Mouse (Mus musculus) kidney, postnatal 25 days (tissue): Measurements from ENCODE around the gene Tas2r135.
A peak's percentile ranks its signal among the peaks of the same experiment; 100 is the strongest.

Experiments used
- DNase-seq, 2 experiments: peaks; one replicate each; pipeline ENCODE4 v3.0.0; 2021; ENCODE audit warnings: mixed read lengths in 2 of 2

The Tas2r135 gene

DNA sequence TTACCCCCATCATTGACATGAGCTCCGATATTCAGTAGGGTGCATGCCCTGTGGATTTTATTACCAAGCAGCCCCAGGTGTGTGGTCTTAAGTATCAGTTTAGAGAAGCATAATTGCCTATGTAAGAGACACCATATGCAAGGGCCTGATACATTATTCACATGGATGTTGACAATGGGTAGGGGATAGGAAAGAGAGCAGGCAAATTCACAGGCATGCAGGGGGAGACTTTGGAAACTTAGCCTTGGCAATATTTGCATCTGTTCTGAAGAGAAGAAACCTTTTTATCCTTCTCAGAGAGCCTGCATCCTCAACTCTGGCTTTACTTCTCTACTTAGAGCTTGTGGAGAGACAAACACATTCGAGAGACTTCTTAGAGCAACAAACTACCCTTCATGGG, at the start of gene Tas2r135:
Tas2r135 (plus strand) TSS at position 301 of the 400 bp plus-strand sequence.
- no peak for DNase-seq

GRCm38 (mm10) chr6:42355794-42356600, 49.2 kb upstream of the Tas2r135 start:
- peak in 1 of 2 experiments; percentile 32 for DNase-seq

GRCm38 (mm10) chr6:42356913-42357312, 48.3 kb upstream of the Tas2r135 start:
- peak in 1 of 2 experiments; percentile 24 for DNase-seq

DNA sequence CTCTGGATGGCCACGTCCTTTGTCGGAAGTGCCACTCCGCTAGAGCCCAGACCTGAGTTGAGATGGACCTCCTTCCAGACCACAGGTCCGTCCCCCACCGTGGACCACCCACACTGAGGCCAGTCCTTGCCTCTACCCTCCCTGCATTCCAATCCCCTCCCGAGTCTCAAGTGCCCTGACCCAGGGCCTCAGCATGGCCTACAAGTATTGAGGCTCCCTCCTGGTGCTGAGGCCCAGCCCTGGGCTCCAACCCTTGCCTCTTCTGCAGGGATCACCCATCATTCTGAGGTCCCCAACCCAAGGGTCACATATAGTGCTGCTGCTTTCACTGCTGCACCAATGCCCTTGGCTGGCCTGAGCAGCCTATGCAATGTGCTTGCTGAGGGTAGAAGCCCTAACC, 47.3 kb upstream of the Tas2r135 start:
- peak in 1 of 2 experiments; percentile 31 for DNase-seq

GRCm38 (mm10) chr6:42358901-42359300, 46.3 kb upstream of the Tas2r135 start:
- DNase-seq, result peak in 1 of 2 experiments; percentile 30

DNA sequence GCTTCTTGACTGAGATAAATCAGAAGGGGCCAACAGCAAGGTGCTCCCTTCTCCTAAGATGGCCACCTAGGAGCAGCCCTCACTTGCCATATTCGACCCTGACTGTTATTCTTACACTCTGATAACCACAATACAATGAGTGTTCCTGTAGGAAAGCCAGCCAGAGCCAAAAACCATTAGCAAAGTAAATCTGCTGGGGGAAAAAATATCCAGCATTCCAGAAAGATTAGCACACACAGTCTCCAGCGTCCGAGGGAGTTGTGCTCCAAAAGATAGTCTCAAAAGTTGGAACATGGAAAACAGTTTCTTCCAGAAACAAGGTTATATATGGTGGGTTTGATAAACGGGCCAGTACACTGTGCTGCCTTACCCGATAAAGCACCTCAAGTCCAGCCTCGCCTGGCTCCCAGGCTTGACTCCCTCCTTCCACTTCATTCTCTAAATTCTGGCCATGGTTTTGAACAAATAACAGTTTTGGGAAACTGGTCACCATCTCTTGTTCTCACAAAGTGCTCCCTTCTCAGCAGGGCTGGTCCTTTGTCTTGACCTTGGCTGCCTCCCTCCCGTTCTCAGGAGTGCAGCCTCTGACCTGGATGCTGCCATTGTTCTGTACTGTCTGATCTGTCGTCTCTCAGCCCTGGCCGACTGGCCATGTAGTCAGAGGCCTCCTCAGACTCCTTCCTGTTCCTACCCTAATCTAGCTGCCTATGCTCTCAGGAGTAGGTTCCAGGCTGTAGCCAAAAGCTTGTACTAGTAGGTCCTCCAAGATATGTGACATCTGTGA, 45.7 kb upstream of the Tas2r135 start:
- DNase-seq, result peak in 1 of 2 experiments; percentile 27

- DNase-seq, result peak in 1 of 2 experiments; percentile 32
These were observed 44.9 kb upstream of the Tas2r135 start for GRCm38 (mm10) chr6:42360231-42360840.

- peak in 1 of 2 experiments; percentile 21 for DNase-seq
These were observed 44.0 kb upstream of the Tas2r135 start for GRCm38 (mm10) chr6:42361041-42361895.

DNA sequence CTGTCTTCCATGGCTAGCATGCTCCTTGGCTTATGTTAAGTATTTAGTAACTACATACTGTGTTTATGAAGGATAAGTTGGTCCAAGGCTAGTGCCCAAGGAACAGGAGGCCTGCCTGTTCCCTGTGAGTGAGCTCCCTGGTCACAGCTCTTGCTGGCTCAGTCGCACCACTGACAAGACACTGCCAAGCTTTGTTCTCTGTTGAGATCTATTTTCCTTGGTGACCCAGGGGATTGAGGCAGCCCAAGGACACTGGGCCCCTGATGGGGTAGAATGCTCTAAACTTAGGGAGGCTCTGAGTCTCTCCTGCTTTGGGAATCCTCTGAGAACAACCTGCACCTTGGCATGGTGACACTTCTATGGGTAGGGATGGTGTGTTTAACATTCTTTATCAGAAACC, 43.2 kb upstream of the Tas2r135 start:
- peak in 1 of 2 experiments; percentile 17 for DNase-seq

DNA sequence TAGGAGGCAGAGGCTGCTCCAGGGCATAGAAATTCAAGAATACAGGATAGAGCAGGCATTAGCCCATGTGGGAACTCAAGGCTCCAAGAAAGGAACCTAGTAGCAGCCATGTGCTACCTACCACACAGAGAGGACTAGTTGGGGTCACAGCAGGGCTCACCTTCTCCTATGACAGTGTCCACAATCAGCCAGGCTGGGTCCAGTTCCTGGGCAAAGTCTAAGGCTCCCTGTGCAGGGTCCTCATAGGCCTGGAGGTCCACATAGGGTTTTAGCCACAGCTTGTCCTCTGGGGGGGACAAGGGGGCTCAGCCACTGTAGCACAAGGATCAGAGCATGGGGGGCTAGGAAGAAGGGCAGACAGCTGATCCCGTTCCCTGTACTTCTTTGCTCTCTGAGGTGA, 42.7 kb upstream of the Tas2r135 start:
- DNase-seq, result peak in 1 of 2 experiments; percentile 19

DNA sequence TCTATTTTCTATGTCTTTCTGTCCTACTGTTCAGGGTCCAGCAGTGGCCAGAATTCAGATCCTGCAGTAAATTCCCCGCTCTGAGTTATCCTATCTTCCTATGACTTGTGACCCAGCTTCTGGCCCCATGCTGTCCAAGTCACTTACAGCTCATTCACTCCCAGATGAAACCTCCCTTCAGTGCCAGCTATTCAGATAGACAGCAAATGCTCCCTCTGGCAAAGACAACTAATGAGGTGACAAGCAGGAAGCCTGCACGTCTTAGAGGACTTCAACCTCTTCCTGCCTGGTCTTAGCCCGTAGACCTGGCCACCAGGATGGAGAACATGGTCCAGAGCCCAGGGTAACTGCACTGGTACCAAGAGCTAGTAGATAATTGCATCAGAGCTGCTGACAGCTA, 42.3 kb upstream of the Tas2r135 start:
- no peak for DNase-seq

DNA sequence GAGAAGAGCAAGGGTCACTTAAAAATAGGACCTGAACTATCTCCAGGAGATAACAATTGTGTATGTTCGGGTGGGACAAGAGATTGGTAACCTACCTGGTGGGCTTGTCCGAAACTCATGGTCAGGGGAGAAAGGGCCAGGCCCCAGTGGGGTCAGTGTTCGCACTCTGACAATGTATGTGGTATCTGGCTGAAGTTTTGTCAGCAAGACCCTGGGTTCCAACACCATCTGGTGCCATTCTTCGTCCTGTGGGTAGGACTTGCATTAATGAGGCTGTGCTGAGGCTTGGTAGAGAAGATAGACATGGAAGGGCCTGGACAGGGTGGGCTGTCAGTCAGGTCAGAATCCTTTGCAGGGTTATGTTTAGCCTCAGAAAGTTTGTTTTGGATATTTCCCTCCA, 41.2 kb upstream of the Tas2r135 start:
- peak in 1 of 2 experiments; percentile 25 for DNase-seq

GRCm38 (mm10) chr6:42364607-42365006, 40.6 kb upstream of the Tas2r135 start:
- DNase-seq, result peak in 1 of 2 experiments; percentile 23

GRCm38 (mm10) chr6:42365215-42365614, 40.0 kb upstream of the Tas2r135 start:
- DNase-seq, result no peak

DNA sequence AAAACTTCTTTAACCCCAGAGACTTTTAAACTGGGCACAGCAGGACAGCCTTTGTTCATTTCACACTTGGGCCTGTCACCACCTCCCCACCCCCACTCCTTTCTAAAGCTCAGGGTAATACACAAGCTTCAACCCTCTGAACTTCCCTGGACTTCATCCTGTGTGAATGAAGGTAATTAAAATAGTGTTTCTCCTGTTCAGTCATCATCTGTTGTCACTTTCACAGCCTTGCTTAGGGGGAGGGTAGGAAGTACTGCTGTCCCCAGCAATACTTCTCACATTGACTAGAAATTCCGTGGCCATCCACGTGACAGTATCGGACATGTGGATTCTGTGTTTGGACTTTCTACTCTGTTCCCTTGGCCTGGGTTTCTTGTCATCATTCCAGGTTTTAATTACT, 35.4 kb upstream of the Tas2r135 start:
- DNase-seq, result peak; percentile 66 to 77

DNA sequence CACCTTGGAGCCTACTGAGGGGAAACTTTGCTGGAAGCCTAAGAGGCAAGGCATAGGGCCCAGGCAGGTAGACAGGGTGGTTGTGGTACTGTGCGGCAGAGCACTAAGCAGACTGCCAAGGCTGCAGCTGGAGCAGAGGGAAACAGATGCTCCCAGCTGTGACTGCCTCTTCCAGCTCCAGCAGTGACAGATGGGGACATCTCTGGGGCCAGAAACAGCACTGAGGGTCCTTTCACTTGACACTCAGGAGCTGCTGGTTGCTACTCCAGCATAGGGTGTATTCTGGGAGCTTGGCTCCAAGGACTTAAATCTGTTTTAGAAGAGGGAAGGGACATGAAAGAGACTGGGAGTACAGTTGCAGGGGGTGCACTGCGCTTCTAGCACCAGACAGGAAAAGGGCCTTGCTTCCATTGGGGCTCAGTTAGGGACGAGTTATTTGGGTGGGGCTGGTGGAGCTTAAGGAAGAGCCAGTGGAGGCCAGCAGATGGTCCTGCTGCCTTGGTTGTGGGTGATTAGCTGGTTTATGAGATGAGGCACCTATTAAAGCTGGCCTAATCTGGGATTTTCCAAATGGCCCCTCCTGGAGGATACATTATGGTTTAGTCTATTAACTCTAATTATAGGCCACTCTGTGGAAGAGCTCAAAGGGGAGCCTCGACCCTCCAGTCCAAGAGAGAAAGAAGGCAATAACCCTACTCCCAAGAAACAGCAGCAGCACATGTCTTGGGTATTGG, 34.4 kb upstream of the Tas2r135 start:
- DNase-seq, result peak in 1 of 2 experiments; percentile 34

- DNase-seq, result peak in 1 of 2 experiments; percentile 25
These were observed 33.2 kb upstream of the Tas2r135 start for GRCm38 (mm10) chr6:42372001-42372400.

GRCm38 (mm10) chr6:42372421-42372815, 32.8 kb upstream of the Tas2r135 start:
- peak in 1 of 2 experiments; percentile 31 for DNase-seq

DNA sequence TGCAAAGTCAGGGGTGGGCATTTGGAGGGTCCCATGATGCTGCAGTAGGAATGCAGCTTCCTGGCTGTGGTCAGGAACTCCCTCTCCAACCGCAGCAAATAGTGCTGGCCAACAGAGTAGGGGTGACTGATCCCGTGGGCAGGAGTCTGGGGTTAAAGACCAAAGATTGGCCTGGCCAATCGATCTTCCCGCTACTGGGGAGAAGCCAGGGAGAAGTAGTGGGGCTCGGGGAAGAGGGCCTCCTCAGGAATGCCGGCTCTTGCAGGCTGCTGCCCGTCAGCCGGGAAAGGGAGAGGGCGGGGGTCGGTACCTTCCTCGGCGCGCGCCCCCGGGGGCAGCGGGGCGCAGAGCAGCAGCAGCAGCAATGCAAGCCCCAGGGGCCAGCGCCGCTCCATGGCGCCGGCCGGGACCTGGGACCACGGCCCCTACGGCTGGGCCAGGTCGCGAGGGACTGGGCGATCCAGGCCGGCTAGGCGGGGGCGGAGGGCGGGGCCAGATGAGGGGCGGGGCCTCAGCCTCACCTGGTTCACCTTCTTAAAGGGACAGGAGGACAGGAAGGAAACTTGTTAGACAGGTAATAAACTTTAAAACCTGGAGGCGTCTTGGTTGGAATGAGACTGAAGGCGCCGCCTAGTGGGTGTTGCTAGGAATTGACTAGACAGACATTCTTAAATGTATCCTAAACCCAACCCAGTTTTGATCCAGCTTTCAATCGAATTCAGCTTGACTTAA, 32.3 kb upstream of the Tas2r135 start, which contains the start of gene Epha1:
Epha1 (minus strand) TSS at position 453 of the 732 bp plus-strand sequence.
- DNase-seq, result peak; percentile 74 to 87

DNA sequence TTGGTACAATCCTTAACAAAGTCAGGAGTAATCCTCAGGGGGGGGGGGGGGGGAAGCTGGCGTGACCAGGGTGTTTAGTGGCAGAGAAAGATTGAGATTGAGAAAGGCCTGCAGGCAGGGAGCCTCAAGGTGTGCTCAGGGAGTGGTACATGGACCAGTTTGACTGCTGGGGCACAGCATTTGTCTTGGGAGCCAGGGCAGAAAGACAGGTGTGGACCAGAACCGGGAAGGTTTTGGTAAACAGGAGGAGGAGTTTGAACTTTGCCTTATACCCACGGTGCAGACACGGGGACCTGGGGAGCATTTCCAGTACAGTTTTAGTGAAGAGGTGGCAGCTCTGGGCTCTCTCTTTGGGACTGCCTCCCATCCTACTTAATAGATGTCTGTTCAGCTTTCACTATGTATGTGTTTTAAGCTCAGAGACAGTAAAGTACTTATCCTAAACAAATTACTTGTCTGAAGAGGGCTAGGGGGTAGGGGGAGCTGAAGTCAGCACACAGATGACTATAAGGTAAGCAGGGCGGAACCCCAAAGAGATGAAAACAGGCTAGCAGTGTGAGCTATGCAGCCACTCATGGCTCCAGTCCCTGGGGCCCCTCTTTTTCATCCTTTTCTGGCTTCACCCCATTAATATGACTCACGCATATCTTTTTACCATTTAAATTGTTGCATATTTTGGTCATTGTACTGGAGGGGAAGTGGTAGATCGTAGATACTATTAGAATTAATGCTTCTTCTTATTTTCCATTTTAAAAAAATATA, 31.4 kb upstream of the Tas2r135 start:
- peak in 1 of 2 experiments; percentile 40 for DNase-seq
